Mouse (Mus musculus) C2C12 (cell line): ENCODE measurements around the gene Gnl2.

ENCODE experiments used
- CEBPB ChIP-seq: IDR thresholded peaks from one replicate; pipeline ENCODE4 v1.6.1; 2011; ENCODE audit warnings: low read depth, mild to moderate bottlenecking, control low read depth, moderate library complexity
- CTCF ChIP-seq: IDR thresholded peaks from one replicate; pipeline ENCODE4 v1.5.1; 2011; ENCODE audit not compliant: control insufficient read depth, insufficient read depth, insufficient read length
- MAX ChIP-seq: IDR thresholded peaks from one replicate; pipeline ENCODE4 v1.6.1; 2011; ENCODE audit warnings: mild to moderate bottlenecking, control low read depth

- TF ChIP-seq CTCF, result no peak
- TF ChIP-seq CEBPB, result no peak
- no peak for TF ChIP-seq MAX
Measured at GRCm38 (mm10) chr4:125055385-125055784, 39.0 kb downstream of the Gnl2 start.
